Mouse (Mus musculus): ENCODE measurements around the gene Ugt2b5. TPM values are rescaled to one million over a fixed set of nuclear protein-coding genes. Genes with fewer than 3 reads are reported as not detected.

The Ugt2b5 gene
- polyA plus RNA-seq, 1 experiment from 2014 or later, result not detected

Other genes with a start within 250 kb of the Ugt2b5 start
- 0.06 and 10.1 TPM in 2 replicates for gene Ugt2b34, start 233.4 kb downstream of the Ugt2b5 start, polyA plus RNA-seq (2015; fragmentation: Nextera tagmentation; extraction: Ambion mirVana)
- gene Ugt2b1, start 213.8 kb downstream of the Ugt2b5 start, polyA plus RNA-seq (2015; fragmentation: Nextera tagmentation; extraction: Ambion mirVana), result not detected in 2 replicates
- 0.06 TPM in 1 of 2 replicates, not detected in the other for gene Ugt2b35, start 139.5 kb downstream of the Ugt2b5 start, polyA plus RNA-seq (2015; fragmentation: Nextera tagmentation; extraction: Ambion mirVana)
- 0.20 and 2.4 TPM in 2 replicates for gene Ugt2b36, start 47.8 kb downstream of the Ugt2b5 start, polyA plus RNA-seq (2015; fragmentation: Nextera tagmentation; extraction: Ambion mirVana)
- not detected in 2 replicates for gene Ugt2b37, start 114.5 kb upstream of the Ugt2b5 start, polyA plus RNA-seq (2015; fragmentation: Nextera tagmentation; extraction: Ambion mirVana)
- not detected in 2 replicates for gene Ugt2a3, start 196.9 kb upstream of the Ugt2b5 start, polyA plus RNA-seq (2015; fragmentation: Nextera tagmentation; extraction: Ambion mirVana)

All from neural tube, embryonic 15.5 days (tissue).